Mouse (Mus musculus) splenic B cell, adult 2 months (primary cell): ENCODE data around the gene Myh9.

Experiments
- DNase-seq: peaks from one replicate; pipeline ENCODE4 v3.0.0-alpha.2; 2011; ENCODE audit warnings: low read depth, low spot score
- H3K27me3 ChIP-seq: 2 replicates; pipeline ENCODE4 v1.6.1; 2012; ENCODE audit warnings: mild to moderate bottlenecking, low read length, moderate library complexity, mixed read lengths; ENCODE audit not compliant: control insufficient read depth, poor library complexity, insufficient read depth, severe bottlenecking
- H3K36me3 ChIP-seq: 2 replicates; pipeline ENCODE4 v1.6.1; 2012; ENCODE audit warnings: mild to moderate bottlenecking, low read length, moderate library complexity, mixed read lengths; ENCODE audit not compliant: control insufficient read depth, poor library complexity, insufficient read depth, severe bottlenecking

Myh9 gene

GRCm38 (mm10) chr15:77841361-77842046 lies 471 bp downstream of the Myh9 start:
- DNase-seq, result peak; percentile 71
- no peaks in the 10 kb centered on the region for H3K27me3 ChIP-seq
- no peaks in the 10 kb centered on the region for H3K36me3 ChIP-seq

GRCm38 (mm10) chr15:77840450-77841360 lies 1.3 kb downstream of the Myh9 start:
- DNase-seq, result peak; percentile 69
- no peaks in the 10 kb centered on the region for H3K27me3 ChIP-seq
- no peaks in the 10 kb centered on the region for H3K36me3 ChIP-seq

- no peak for DNase-seq
- no peaks in the 10 kb centered on the region for H3K27me3 ChIP-seq
- H3K36me3 ChIP-seq, result no peaks in the 10 kb centered on the region
Measured at GRCm38 (mm10) chr15:77839529-77840286, 2.3 kb downstream of the Myh9 start.

- Histone ChIP-seq H3K36me3 (no peaks in the 10 kb centered on the region), H3K27me3 (no peaks in the 10 kb centered on the region)
- peak; percentile 62 for DNase-seq
Measured at GRCm38 (mm10) chr15:77838530-77839387, 3.2 kb downstream of the Myh9 start.

GRCm38 (mm10) chr15:77837444-77838117 lies 4.4 kb downstream of the Myh9 start:
- no peaks in the 10 kb centered on the region for H3K27me3 ChIP-seq
- no peaks in the 10 kb centered on the region for H3K36me3 ChIP-seq
- no peak for DNase-seq

- Histone ChIP-seq H3K36me3 (no peaks in the 10 kb centered on the region; the same call in 1 of the 2 replicates), H3K27me3 (no peaks in the 10 kb centered on the region)
- DNase-seq, result no peak
Measured at GRCm38 (mm10) chr15:77836692-77837443, 5.1 kb downstream of the Myh9 start.

GRCm38 (mm10) chr15:77835930-77836653 lies 5.9 kb downstream of the Myh9 start:
- no peak for DNase-seq
- H3K36me3 ChIP-seq, result no peaks in the 10 kb centered on the region; the same call in 1 of the 2 replicates
- no peaks in the 10 kb centered on the region for H3K27me3 ChIP-seq

- peak; percentile 79 for DNase-seq
- no peaks in the 10 kb centered on the region; the same call in 1 of the 2 replicates for H3K36me3 ChIP-seq
- no peaks in the 10 kb centered on the region for H3K27me3 ChIP-seq
Measured at GRCm38 (mm10) chr15:77834336-77835268, 7.4 kb downstream of the Myh9 start.

- H3K36me3 ChIP-seq, result no peaks in the 10 kb centered on the region; the same call in 1 of the 2 replicates
- DNase-seq, result no peak
- H3K27me3 ChIP-seq, result no peaks in the 10 kb centered on the region
Measured at GRCm38 (mm10) chr15:77833731-77834130, 8.2 kb downstream of the Myh9 start.

GRCm38 (mm10) chr15:77833083-77833482 lies 8.9 kb downstream of the Myh9 start:
- Histone ChIP-seq H3K27me3 (no peaks in the 10 kb centered on the region), H3K36me3 (no peaks in the 10 kb centered on the region; the same call in 1 of the 2 replicates)
- DNase-seq, result no peak

GRCm38 (mm10) chr15:77832458-77832904 lies 9.5 kb downstream of the Myh9 start:
- no peaks in the 10 kb centered on the region; the same call in 1 of the 2 replicates for H3K36me3 ChIP-seq
- DNase-seq, result no peak
- no peaks in the 10 kb centered on the region for H3K27me3 ChIP-seq
